Comparison of ENCODE assay signal across 23 mouse cellular contexts in genomic region chr10:62794221-62794620, GRCm38 (mm10). TPM values are rescaled to one million over a fixed set of nuclear protein-coding genes. Genes with fewer than 3 reads are reported as not detected.
A peak's percentile ranks its signal among the peaks of the same experiment; 100 is the strongest.
DNase-seq lines count a peak whose midpoint lies in the region; ATAC-seq and TF ChIP-seq lines count a peak whose summit lies in the region.
"Had no signal": no experiment of that assay in that cellular context is flagged by ENCODE, and none has a peak within 500 bp of the region (broad histone marks: within the 10 kb centered on the region; RNA-seq: fewer than 3 reads in every experiment).

No protein-coding gene starts in this region.

- no peak for ATAC-seq in heart, postnatal 0 days (ENCODE audit: insufficient read depth, low read depth)
- ATAC-seq: forebrain, embryonic 14.5 days; forebrain, postnatal 0 days; intestine, postnatal 0 days had no signal

- TF ChIP-seq EP300 in heart, postnatal 0 days (IDR thresholded peaks at IDR 0.05; ENCODE audit: low read depth): no peak

- no peak overlapping the region for H3K9ac ChIP-seq in heart, postnatal 0 days (replicated peaks; ENCODE audit: low read depth, low read length)
- H3K9ac ChIP-seq: embryonic facial prominence, embryonic 12.5 days; embryonic facial prominence, embryonic 15.5 days; forebrain, postnatal 0 days; hindbrain, embryonic 12.5 days; hindbrain, embryonic 15.5 days had no signal

- peaks cover 14% of the 10 kb centered on the region for H3K36me3 ChIP-seq in heart, postnatal 0 days (replicated peaks; ENCODE audit: control insufficient read depth, insufficient read depth, low read length)

- DNase-seq in cerebellum, adult 9-11 months: peak; percentile 8
- no peak for DNase-seq in cerebellum, adult 2 months
- no peak for DNase-seq in heart, postnatal 0 days (ENCODE audit: low spot score)
- DNase-seq in heart, postnatal 36 days: no peak
- DNase-seq in R1 (ENCODE audit: low read depth, low spot score): peak; percentile 72
- no peak for DNase-seq in urinary bladder, postnatal 36 days (ENCODE audit: low spot score in 2 of 2)
- DNase-seq: adrenal gland, postnatal 10 days; adrenal gland, postnatal 36 days; B cell, adult 2 months; cerebellum, adult 18-20 months; cerebellum, postnatal 14 days; forebrain, postnatal 0 days; gastrocnemius, postnatal 36 days; heart, postnatal 14 days; kidney, adult 2 months had no signal

- intact Hi-C loops in heart, postnatal 36 days (cut with DNase I): loop anchor here (5.0 to 10.0 kb wide), 3 partner anchors 128 to 289 kb away; partner anchors contain the start of genes Hnrnph3, Pbld2 and Slc25a16

- WGBS in cerebellum, adult 2 months: 100% methylated on average over 4 of the region's 4 CpGs
- WGBS in heart, postnatal 0 days: 94% methylated on average over 4 of the region's 4 CpGs

- H3K4me3 ChIP-seq in cerebellum, adult 2 months (replicated peaks; ENCODE audit: insufficient read depth, low read depth, low read length): no peak overlapping the region
- no peak overlapping the region for H3K4me3 ChIP-seq in heart, postnatal 0 days (ENCODE audit: low read depth, low read length)
- H3K4me3 ChIP-seq: embryonic facial prominence, embryonic 12.5 days; embryonic facial prominence, embryonic 15.5 days; hindbrain, embryonic 12.5 days; hindbrain, embryonic 15.5 days had no signal

- H3K4me2 ChIP-seq in heart, postnatal 0 days (ENCODE audit: low read depth, low read length): no peak overlapping the region
- H3K4me2 ChIP-seq: embryonic facial prominence, embryonic 12.5 days; embryonic facial prominence, embryonic 15.5 days; heart, embryonic 11.5 days; hindbrain, embryonic 12.5 days; hindbrain, embryonic 15.5 days had no signal

- H3K27me3 ChIP-seq in cerebellum, adult 2 months (ENCODE audit: control insufficient read depth, insufficient read depth, low read length): no peaks in the 10 kb centered on the region
- H3K27me3 ChIP-seq in heart, postnatal 0 days (ENCODE audit: control insufficient read depth, insufficient read depth, low read length): no peaks in the 10 kb centered on the region
- H3K27me3 ChIP-seq: CH12.LX; embryonic facial prominence, embryonic 12.5 days; embryonic facial prominence, embryonic 15.5 days; hindbrain, embryonic 12.5 days; hindbrain, embryonic 15.5 days had no signal

- H3K9me3 ChIP-seq in heart, postnatal 0 days (replicated peaks; ENCODE audit: control insufficient read depth, low read length): no peaks in the 10 kb centered on the region
- H3K9me3 ChIP-seq: embryonic facial prominence, embryonic 12.5 days; embryonic facial prominence, embryonic 15.5 days; hindbrain, embryonic 12.5 days; hindbrain, embryonic 15.5 days had no signal

- TF ChIP-seq CTCF in cerebellum, adult 2 months (IDR thresholded peaks at IDR 0.05; ENCODE audit: borderline replicate concordance, insufficient read depth, low read depth, low read length): no peak
- TF ChIP-seq CTCF in heart, postnatal 0 days (IDR thresholded peaks at IDR 0.05; ENCODE audit: low read depth): no peak

- no peak for TF ChIP-seq POLR2A in cerebellum, adult 2 months (IDR thresholded peaks at IDR 0.05; ENCODE audit: borderline replicate concordance, insufficient read depth, low read length)

- no peaks in the 10 kb centered on the region for H3K4me1 ChIP-seq in cerebellum, adult 2 months (ENCODE audit: control insufficient read depth, insufficient read depth, low read length)
- peaks cover 8% of the 10 kb centered on the region for H3K4me1 ChIP-seq in heart, postnatal 0 days (ENCODE audit: control insufficient read depth, insufficient read depth)

- H3K27ac ChIP-seq in cerebellum, adult 2 months (ENCODE audit: insufficient read depth, low read length): no peak overlapping the region
- H3K27ac ChIP-seq in heart, postnatal 0 days (ENCODE audit: low read depth): 0 out of 2 replicates have a peak overlapping the region, but pooled peaks have one; percentile 30
- H3K27ac ChIP-seq: embryonic facial prominence, embryonic 12.5 days; embryonic facial prominence, embryonic 15.5 days; hindbrain, embryonic 12.5 days; hindbrain, embryonic 15.5 days had no signal

RNA-seq across cellular contexts. Expression of gene Ccar1, which starts 2.1 kb away (rescaled TPM):
- 39.5 and 41.5 TPM in 2 replicates for polyA plus RNA-seq in cerebellum, adult 2 months (2012; rRNA removed)
- 59.2 and 96.8 TPM in 2 replicates for total RNA-seq in heart, postnatal 0 days (2014; rRNA removed; ENCODE audit: low replicate concordance)
- 56.9 and 59.0 TPM in 2 replicates for polyA plus RNA-seq in heart, postnatal 0 days (2015; fragmentation: Nextera tagmentation; extraction: Ambion mirVana)
- 10 to 100 TPM; 49.5 to 50.7 TPM for total RNA-seq in heart, postnatal 36 days (2021)

Comparison
In these comparisons a context has a peak if more than half of its experiments do, and no peak if none do; other contexts are left out.
1. DNase-seq: peak in cerebellum, adult 9-11 months (single experiment) and R1 (single experiment); none in cerebellum, adult 2 months (0 of 2), heart, postnatal 0 days (single experiment), heart, postnatal 36 days (0 of 2) and urinary bladder, postnatal 36 days (0 of 2).